Mouse (Mus musculus) bone marrow macrophage, adult 2 months (primary cell): Measurements from ENCODE around the gene Hltf. TPM values are rescaled to one million over a fixed set of nuclear protein-coding genes. Genes with fewer than 3 reads are reported as not detected.
"Not testable (repeated sequence)": the region's sequence is repeated elsewhere in the genome, so short reads cannot be mapped to it uniquely, and the experiment has no call there.

ENCODE experiments used
- H3K27ac ChIP-seq: 2 replicates; pipeline ENCODE4 v1.5.1; 2012; ENCODE audit warnings: low read depth, low read length; ENCODE audit not compliant: insufficient read depth
- H3K4me1 ChIP-seq: 2 replicates; pipeline ENCODE4 v1.6.1; 2012; ENCODE audit warnings: low read length; ENCODE audit not compliant: control insufficient read depth, insufficient read depth
- H3K4me3 ChIP-seq: 2 replicates; pipeline ENCODE4 v1.5.1; 2012; ENCODE audit warnings: mild to moderate bottlenecking, low read length, moderate library complexity; ENCODE audit not compliant: insufficient read depth
- CTCF ChIP-seq: IDR thresholded peaks from 2 replicates; pipeline ENCODE4 v1.5.1; 2012; ENCODE audit warnings: low read depth, mild to moderate bottlenecking, low read length, moderate library complexity
- POLR2A ChIP-seq: IDR thresholded peaks from 2 replicates; pipeline ENCODE4 v1.6.1; 2012; ENCODE audit warnings: mild to moderate bottlenecking, low read depth, low read length, borderline replicate concordance
- polyA plus RNA-seq: library from polyadenylated mRNA; stranded (reverse); fragments of >200 nt; gene quantifications from 2 replicates; pipeline ENCODE4 v1.2.4, GENCODE M21; 2012; ENCODE audit not compliant: missing spikeins, insufficient read depth, insufficient read length

Gene Hltf
- polyA plus RNA-seq: 43.6 and 47.7 TPM in 2 replicates

- H3K27ac ChIP-seq: peak within 1 kb of the TSS; percentile 30; the same call in 1 of the 2 replicates
- peak within 1 kb of the TSS; percentile 100 for H3K4me3 ChIP-seq
- TF ChIP-seq CTCF (no peak), POLR2A (no peak)
- H3K4me1 ChIP-seq: peaks cover 10% of the 10 kb centered on the region
These were observed at the start of gene Hltf for GRCm38 (mm10) chr3:20057306-20058196. Gene Hltf, plus strand, starts transcription at chr3:20057811.

GRCm38 (mm10) chr3:20010464-20010863 lies 47.1 kb upstream of the Hltf start:
- Histone ChIP-seq H3K4me1 (no peaks in the 10 kb centered on the region), H3K27ac (no peak overlapping the region), H3K4me3 (no peak overlapping the region)
- TF ChIP-seq CTCF: no peak
- TF ChIP-seq POLR2A: no peak

GRCm38 (mm10) chr3:20010905-20011304 lies 46.7 kb upstream of the Hltf start:
- H3K4me1 ChIP-seq, H3K4me3 ChIP-seq, H3K27ac ChIP-seq: not testable (repeated sequence)

- Histone ChIP-seq H3K4me1 (peaks cover 10% of the 10 kb centered on the region), H3K4me3 (no peak overlapping the region), H3K27ac (no peak overlapping the region)
- TF ChIP-seq POLR2A (no peak), CTCF (no peak)
These were observed 43.2 kb upstream of the Hltf start for GRCm38 (mm10) chr3:20014454-20014853.

- no peak overlapping the region for H3K4me3 ChIP-seq
- H3K27ac ChIP-seq: peak overlapping the region; percentile 46; the same call in 1 of the 2 replicates
- TF ChIP-seq CTCF: no peak
- TF ChIP-seq POLR2A: no peak
- peaks cover 10% of the 10 kb centered on the region for H3K4me1 ChIP-seq
These were observed 39.5 kb upstream of the Hltf start for GRCm38 (mm10) chr3:20018076-20018475.

- no peak overlapping the region for H3K27ac ChIP-seq
- no peak for TF ChIP-seq POLR2A
- TF ChIP-seq CTCF: no peak
- peaks cover 27% of the 10 kb centered on the region for H3K4me1 ChIP-seq
- no peak overlapping the region for H3K4me3 ChIP-seq
These were observed 33.8 kb upstream of the Hltf start for GRCm38 (mm10) chr3:20023832-20024231.

- TF ChIP-seq POLR2A (no peak), CTCF (no peak)
- Histone ChIP-seq H3K27ac (peak overlapping the region; percentile 97), H3K4me1 (peaks cover 41% of the 10 kb centered on the region), H3K4me3 (no peak overlapping the region)
These were observed 31.1 kb upstream of the Hltf start for GRCm38 (mm10) chr3:20026481-20026880.

GRCm38 (mm10) chr3:20026996-20027689 lies 30.5 kb upstream of the Hltf start:
- peaks cover 41% of the 10 kb centered on the region for H3K4me1 ChIP-seq

GRCm38 (mm10) chr3:20027788-20028187 lies 29.8 kb upstream of the Hltf start:
- peaks cover 43% of the 10 kb centered on the region for H3K4me1 ChIP-seq
- no peak overlapping the region for H3K4me3 ChIP-seq
- no peak for TF ChIP-seq POLR2A
- TF ChIP-seq CTCF: no peak
- H3K27ac ChIP-seq: peak overlapping the region; percentile 100

More at GRCm38 (mm10) chr3:20026996-20027689, 30.5 kb upstream of the Hltf start:
- no peak overlapping the region; the same call in 1 of the 2 replicates for H3K4me3 ChIP-seq
- peak overlapping the region; percentile 100 for H3K27ac ChIP-seq
- TF ChIP-seq CTCF: no peak
- TF ChIP-seq POLR2A: no peak

GRCm38 (mm10) chr3:20028640-20029039 lies 29.0 kb upstream of the Hltf start:
- peaks cover 48% of the 10 kb centered on the region for H3K4me1 ChIP-seq
- H3K27ac ChIP-seq: peak overlapping the region; percentile 100
- no peak overlapping the region for H3K4me3 ChIP-seq
- TF ChIP-seq CTCF (no peak), POLR2A (no peak)
